Mouse (Mus musculus): ENCODE results near the gene Gm3045. TPM values are rescaled to one million over a fixed set of nuclear protein-coding genes. Genes with fewer than 3 reads are reported as not detected.

Gene Gm3045
- polyA plus RNA-seq, 1 experiment from 2014 or later: not detected

- Histone ChIP-seq H3K4me2 (replicated peaks) (no peak overlapping the region), H3K36me3 (no peaks in the 10 kb centered on the region), H3K27ac (replicated peaks) (no peak overlapping the region), H3K4me1 (no peaks in the 10 kb centered on the region), H3K27me3 (peaks cover 6% of the 10 kb centered on the region; the same call in 1 of the 2 replicates), H3K9me3 (no peaks in the 10 kb centered on the region), H3K4me3 (no peak overlapping the region), H3K9ac (replicated peaks) (no peak overlapping the region)
- no peak for ATAC-seq (ENCODE audit: low FRiP score, low read depth)
- WGBS: 91% methylated on average over 6 of the region's 6 CpGs
Measured at GRCm38 (mm10) chr13:56471211-56471610, 44.8 kb downstream of the Gm3045 start.

GRCm38 (mm10) chr13:56471951-56472350, 45.6 kb downstream of the Gm3045 start:
- H3K4me1 ChIP-seq: no peaks in the 10 kb centered on the region
- H3K4me2 ChIP-seq (replicated peaks): no peak overlapping the region
- H3K27me3 ChIP-seq: peaks cover 6% of the 10 kb centered on the region; the same call in 1 of the 2 replicates
- no peak for ATAC-seq (ENCODE audit: low FRiP score, low read depth)
- no peaks in the 10 kb centered on the region for H3K9me3 ChIP-seq
- 77% methylated on average over 9 of the region's 9 CpGs for WGBS
- no peak overlapping the region for H3K27ac ChIP-seq (replicated peaks)
- H3K36me3 ChIP-seq: no peaks in the 10 kb centered on the region
- no peak overlapping the region for H3K9ac ChIP-seq (replicated peaks)
- H3K4me3 ChIP-seq: no peak overlapping the region

- Histone ChIP-seq H3K9ac (replicated peaks) (no peak overlapping the region), H3K9me3 (no peaks in the 10 kb centered on the region), H3K4me1 (no peaks in the 10 kb centered on the region), H3K4me3 (no peak overlapping the region), H3K27ac (replicated peaks) (no peak overlapping the region), H3K4me2 (replicated peaks) (no peak overlapping the region), H3K27me3 (peaks cover 6% of the 10 kb centered on the region; the same call in 1 of the 2 replicates), H3K36me3 (no peaks in the 10 kb centered on the region)
- WGBS: 93% methylated on average over 9 of the region's 9 CpGs
- no peak for ATAC-seq (ENCODE audit: low FRiP score, low read depth)
Measured at GRCm38 (mm10) chr13:56472661-56473060, 46.3 kb downstream of the Gm3045 start.

- Histone ChIP-seq H3K36me3 (no peaks in the 10 kb centered on the region), H3K27me3 (peaks cover 6% of the 10 kb centered on the region; the same call in 1 of the 2 replicates), H3K27ac (replicated peaks) (no peak overlapping the region), H3K4me3 (no peak overlapping the region), H3K4me2 (replicated peaks) (no peak overlapping the region), H3K9me3 (no peaks in the 10 kb centered on the region), H3K9ac (replicated peaks) (no peak overlapping the region), H3K4me1 (no peaks in the 10 kb centered on the region)
- 35% methylated on average over 4 of the region's 4 CpGs for WGBS
- peak; percentile 34; the same call in 1 of the 2 replicates for ATAC-seq (ENCODE audit: low FRiP score, low read depth)
Measured at GRCm38 (mm10) chr13:56475363-56475762, 49.0 kb downstream of the Gm3045 start.

- no peak overlapping the region for H3K27ac ChIP-seq (replicated peaks)
- 83% methylated on average over 5 of the region's 5 CpGs for WGBS
- H3K9me3 ChIP-seq: no peaks in the 10 kb centered on the region
- H3K36me3 ChIP-seq: no peaks in the 10 kb centered on the region
- peaks cover 6% of the 10 kb centered on the region; the same call in 1 of the 2 replicates for H3K27me3 ChIP-seq
- no peak overlapping the region for H3K4me3 ChIP-seq
- H3K4me2 ChIP-seq (replicated peaks): no peak overlapping the region
- ATAC-seq (ENCODE audit: low FRiP score, low read depth): no peak
- H3K9ac ChIP-seq (replicated peaks): no peak overlapping the region
- H3K4me1 ChIP-seq: no peaks in the 10 kb centered on the region
Measured at GRCm38 (mm10) chr13:56476790-56477189, 50.4 kb downstream of the Gm3045 start.

- ATAC-seq (ENCODE audit: low FRiP score, low read depth): no peak
- Histone ChIP-seq H3K27me3 (peaks cover 6% of the 10 kb centered on the region; the same call in 1 of the 2 replicates), H3K9ac (replicated peaks) (no peak overlapping the region), H3K36me3 (no peaks in the 10 kb centered on the region), H3K27ac (replicated peaks) (no peak overlapping the region), H3K4me1 (no peaks in the 10 kb centered on the region), H3K4me3 (no peak overlapping the region), H3K9me3 (no peaks in the 10 kb centered on the region), H3K4me2 (replicated peaks) (no peak overlapping the region)
- WGBS: 67% methylated on average over 6 of the region's 6 CpGs
Measured at GRCm38 (mm10) chr13:56477271-56477670, 50.9 kb downstream of the Gm3045 start.

GRCm38 (mm10) chr13:56478027-56478426, 51.6 kb downstream of the Gm3045 start:
- ATAC-seq (ENCODE audit: low FRiP score, low read depth): no peak
- Histone ChIP-seq H3K27me3 (0 out of 2 replicates have a peak, but pooled peaks cover under 1% of the 10 kb centered on the region), H3K4me1 (no peaks in the 10 kb centered on the region), H3K27ac (replicated peaks) (no peak overlapping the region), H3K9ac (replicated peaks) (no peak overlapping the region), H3K9me3 (no peaks in the 10 kb centered on the region), H3K4me3 (no peak overlapping the region), H3K36me3 (no peaks in the 10 kb centered on the region), H3K4me2 (replicated peaks) (no peak overlapping the region)
- 80% methylated on average over 6 of the region's 6 CpGs for WGBS

- H3K27me3 ChIP-seq: no peaks in the 10 kb centered on the region
- H3K36me3 ChIP-seq: no peaks in the 10 kb centered on the region
- no peak within 1 kb of the TSS for H3K27ac ChIP-seq (replicated peaks)
- H3K4me2 ChIP-seq (replicated peaks): no peak within 1 kb of the TSS
- 86% methylated on average over 3 of the region's 3 CpGs for WGBS
- no peak for ATAC-seq (ENCODE audit: low FRiP score, low read depth)
- H3K9me3 ChIP-seq: no peaks in the 10 kb centered on the region
- H3K4me3 ChIP-seq: no peak within 1 kb of the TSS
- no peak within 1 kb of the TSS for H3K9ac ChIP-seq (replicated peaks)
- no peaks in the 10 kb centered on the region for H3K4me1 ChIP-seq
Measured at GRCm38 (mm10) chr13:56482146-56482545, 55.8 kb downstream of the Gm3045 start, which contains the start of gene Il9. Gene Il9 (minus strand): TSS chr13:56482246.

Other genes starting within 250 kb of the Gm3045 start
- gene Tifab, start 247.7 kb upstream of the Gm3045 start, polyA plus RNA-seq (2016; fragmentation: Nextera tagmentation; extraction: Ambion mirVana): 0.69 and 1.1 TPM in 2 replicates
- 38.0 and 38.8 TPM in 2 replicates for gene Neurog1, start 174.4 kb upstream of the Gm3045 start, polyA plus RNA-seq (2016; fragmentation: Nextera tagmentation; extraction: Ambion mirVana)
- gene Cxcl14, start 130.0 kb upstream of the Gm3045 start, polyA plus RNA-seq (2016; fragmentation: Nextera tagmentation; extraction: Ambion mirVana): 27.5 and 37.6 TPM in 2 replicates
- gene Slc25a48, start 11.8 kb downstream of the Gm3045 start, polyA plus RNA-seq (2016; fragmentation: Nextera tagmentation; extraction: Ambion mirVana): not detected in 2 replicates
- gene Il9, start 55.7 kb downstream of the Gm3045 start, polyA plus RNA-seq (2016; fragmentation: Nextera tagmentation; extraction: Ambion mirVana): not detected in 2 replicates
- 2.4 TPM in 2 replicates for gene Fbxl21, start 95.9 kb downstream of the Gm3045 start, polyA plus RNA-seq (2016; fragmentation: Nextera tagmentation; extraction: Ambion mirVana)
- gene Lect2, start 121.9 kb downstream of the Gm3045 start, polyA plus RNA-seq (2016; fragmentation: Nextera tagmentation; extraction: Ambion mirVana): not detected in 2 replicates
- 15.3 and 27.3 TPM in 2 replicates for gene Tgfbi, start 182.9 kb downstream of the Gm3045 start, polyA plus RNA-seq (2016; fragmentation: Nextera tagmentation; extraction: Ambion mirVana)